ENCODE assay signal across 8 mouse cellular contexts in genomic region chr10:62101504-62102439, GRCm38 (mm10). TPM values are rescaled to one million over a fixed set of nuclear protein-coding genes. Genes with fewer than 3 reads are reported as not detected.
A peak's percentile ranks its signal among the peaks of the same experiment; 100 is the strongest.
DNase-seq lines count a peak whose midpoint lies in the region; ATAC-seq and TF ChIP-seq lines count a peak whose summit lies in the region.

No protein-coding gene starts in this region.

- H3K4me3 ChIP-seq in liver, embryonic 14.5 days (ENCODE audit: insufficient read depth in 1 of 2, low read depth in 2 of 2, low read length in 2 of 2), result no peak overlapping the region
- no peak overlapping the region for H3K4me3 ChIP-seq in neural tube, embryonic 15.5 days (replicated peaks)

- no peak for TF ChIP-seq EP300 in liver, embryonic 14.5 days (IDR thresholded peaks at IDR 0.05; ENCODE audit: low read depth)

- no peak overlapping the region for H3K9ac ChIP-seq in liver, embryonic 14.5 days (replicated peaks)
- H3K9ac ChIP-seq in neural tube, embryonic 15.5 days (replicated peaks), result no peak overlapping the region

- H3K27ac ChIP-seq in liver, embryonic 14.5 days, result no peak overlapping the region
- peak overlapping the region; percentile 87 for H3K27ac ChIP-seq in neural tube, embryonic 15.5 days (replicated peaks)

- peak; percentile 62 to 65 for DNase-seq in B cell, adult 2 months
- peak; percentile 34 for DNase-seq in adipocyte (ENCODE audit: low spot score)
- DNase-seq in embryo, embryonic 11 days, result peak; percentile 91
- peak; percentile 73 to 88 for DNase-seq in kidney, postnatal 25 days
- DNase-seq in liver, embryonic 14.5 days (ENCODE audit: low read depth in 3 of 3, low spot score in 3 of 3), result peak; percentile 2 to 20 (median 14)
- peak; percentile 68 for DNase-seq in thymus, postnatal 14 days

- peak; percentile 79 for TF ChIP-seq CTCF in liver, embryonic 14.5 days (IDR thresholded peaks at IDR 0.05; ENCODE audit: low read depth)

- no peaks in the 10 kb centered on the region for H3K36me3 ChIP-seq in liver, embryonic 14.5 days (replicated peaks; ENCODE audit: control insufficient read depth, insufficient read depth, low read depth)
- no peaks in the 10 kb centered on the region for H3K36me3 ChIP-seq in neural tube, embryonic 15.5 days

- no peaks in the 10 kb centered on the region for H3K9me3 ChIP-seq in liver, embryonic 14.5 days (ENCODE audit: control insufficient read depth, low read length)
- H3K9me3 ChIP-seq in neural tube, embryonic 15.5 days (replicated peaks), result no peaks in the 10 kb centered on the region

- H3K27me3 ChIP-seq in liver, embryonic 14.5 days (ENCODE audit: control insufficient read depth, insufficient read depth, low read length), result no peaks in the 10 kb centered on the region
- H3K27me3 ChIP-seq in neural tube, embryonic 15.5 days (replicated peaks), result peaks cover 15% of the 10 kb centered on the region; the same call in 1 of the 2 replicates

- ATAC-seq in granulocyte monocyte progenitor cell, adult 5-6 weeks (replicated peaks; ENCODE audit: poor library complexity, severe bottlenecking), result peak; percentile 74
- ATAC-seq in liver, embryonic 14.5 days (ENCODE audit: insufficient read depth), result no peak
- ATAC-seq in neural tube, embryonic 15.5 days (ENCODE audit: low FRiP score), result peak; percentile 88

- H3K4me2 ChIP-seq in liver, embryonic 14.5 days (ENCODE audit: low read depth), result no peak overlapping the region
- peak overlapping the region; percentile 13; the same call in 1 of the 2 replicates for H3K4me2 ChIP-seq in neural tube, embryonic 15.5 days

- H3K4me1 ChIP-seq in liver, embryonic 14.5 days (replicated peaks; ENCODE audit: control insufficient read depth in 2 of 2, insufficient read depth in 2 of 2, low read length in 1 of 2), result no peaks in the 10 kb centered on the region
- peaks cover 25% of the 10 kb centered on the region for H3K4me1 ChIP-seq in neural tube, embryonic 15.5 days

- 6% methylated on average over 7 of the region's 7 CpGs for WGBS in liver, embryonic 14.5 days (ENCODE audit: insufficient replicate concordance)
- 6% methylated on average over 7 of the region's 7 CpGs for WGBS in neural tube, embryonic 15.5 days

RNA-seq across cellular contexts. Expression of gene Neurog3, which starts 31.1 kb away (rescaled TPM):
- not detected in 2 replicates for total RNA-seq in granulocyte monocyte progenitor cell, adult 5-6 weeks (2014; fragmentation: Nextera tagmentation)
- not detected in 2 replicates for total RNA-seq in granulocyte monocyte progenitor cell, adult 5-6 weeks (2017)
- 0.06 and 0.16 TPM in 2 replicates for polyA plus RNA-seq in liver, embryonic 14.5 days (2012; rRNA removed)
- not detected in 2 replicates for polyA plus RNA-seq in liver, embryonic 14.5 days (2014; fragmentation: Nextera tagmentation; extraction: Ambion mirVana)
- 0.35 and 0.68 TPM in 2 replicates for polyA plus RNA-seq in neural tube, embryonic 15.5 days (2015; fragmentation: Nextera tagmentation; extraction: Ambion mirVana)

RNA-seq across cellular contexts. Expression of gene Fam241b, which starts 41.9 kb away (rescaled TPM):
- total RNA-seq in granulocyte monocyte progenitor cell, adult 5-6 weeks (2014; fragmentation: Nextera tagmentation), result not detected in 2 replicates
- not detected in 2 replicates for total RNA-seq in granulocyte monocyte progenitor cell, adult 5-6 weeks (2017)
- 0.24 and 0.27 TPM in 2 replicates for polyA plus RNA-seq in liver, embryonic 14.5 days (2012; rRNA removed)
- 0.20 and 0.51 TPM in 2 replicates for polyA plus RNA-seq in liver, embryonic 14.5 days (2014; fragmentation: Nextera tagmentation; extraction: Ambion mirVana)
- polyA plus RNA-seq in neural tube, embryonic 15.5 days (2015; fragmentation: Nextera tagmentation; extraction: Ambion mirVana), result 114 and 139 TPM in 2 replicates

Comparison
In these comparisons a context has a peak if more than half of its experiments do, and no peak if none do; other contexts are left out.
1. DNase-seq: peak in every context shown above with its lines; median percentile 91 in embryo, embryonic 11 days; 80 in kidney, postnatal 25 days; 68 in thymus, postnatal 14 days; 64 in B cell, adult 2 months; 34 in adipocyte; 14 in liver, embryonic 14.5 days.
2. RNA of gene Fam241b, which starts 41.9 kb away (polyA plus RNA-seq): 114 to 139 TPM in neural tube, embryonic 15.5 days; 0.20 to 0.51 TPM in liver, embryonic 14.5 days; every median in the first group is over 10 times any median in the second.